Mouse (Mus musculus) liver, adult (tissue): ENCODE data around the gene Syt16.

Source experiments
- GATA4 ChIP-seq: IDR thresholded peaks from 2 replicates; pipeline ENCODE4 v1.6.1; 2014; ENCODE audit warnings: mild to moderate bottlenecking, low read length; ENCODE audit not compliant: insufficient replicate concordance

The Syt16 gene

GRCm38 (mm10) chr12:73997297-73998127 lies at the start of gene Syt16:
Gene Syt16 (plus strand): TSS chr12:73997661.
- TF ChIP-seq GATA4 = no peak

- no peak for TF ChIP-seq GATA4
Observed at GRCm38 (mm10) chr12:73948415-73948814, 49.0 kb upstream of the Syt16 start.

GRCm38 (mm10) chr12:73949318-73950058 lies 48.0 kb upstream of the Syt16 start:
- TF ChIP-seq GATA4 = no peak

GRCm38 (mm10) chr12:73952879-73953278 lies 44.6 kb upstream of the Syt16 start:
- no peak for TF ChIP-seq GATA4

- TF ChIP-seq GATA4 = no peak
Observed at GRCm38 (mm10) chr12:73953420-73954186, 43.9 kb upstream of the Syt16 start.

- no peak for TF ChIP-seq GATA4
Observed at GRCm38 (mm10) chr12:73954785-73955184, 42.7 kb upstream of the Syt16 start.

- TF ChIP-seq GATA4 = no peak
Observed at GRCm38 (mm10) chr12:73957676-73958075, 39.8 kb upstream of the Syt16 start.

GRCm38 (mm10) chr12:73958830-73959229 lies 38.6 kb upstream of the Syt16 start:
- no peak for TF ChIP-seq GATA4

GRCm38 (mm10) chr12:73964291-73965281 lies 32.9 kb upstream of the Syt16 start, which contains the start of gene Snapc1:
Gene Snapc1 (plus strand): TSS chr12:73964481.
- TF ChIP-seq GATA4 = no peak

GRCm38 (mm10) chr12:73969142-73969541 lies 28.3 kb upstream of the Syt16 start:
- TF ChIP-seq GATA4 = no peak

GRCm38 (mm10) chr12:73974584-73974983 lies 22.9 kb upstream of the Syt16 start:
- TF ChIP-seq GATA4 = no peak

GRCm38 (mm10) chr12:73978144-73978543 lies 19.3 kb upstream of the Syt16 start:
- no peak for TF ChIP-seq GATA4

GRCm38 (mm10) chr12:73979667-73980066 lies 17.8 kb upstream of the Syt16 start:
- no peak for TF ChIP-seq GATA4

- no peak for TF ChIP-seq GATA4
Observed at GRCm38 (mm10) chr12:73982533-73982932, 14.9 kb upstream of the Syt16 start.
